In the genomic region with DNA sequence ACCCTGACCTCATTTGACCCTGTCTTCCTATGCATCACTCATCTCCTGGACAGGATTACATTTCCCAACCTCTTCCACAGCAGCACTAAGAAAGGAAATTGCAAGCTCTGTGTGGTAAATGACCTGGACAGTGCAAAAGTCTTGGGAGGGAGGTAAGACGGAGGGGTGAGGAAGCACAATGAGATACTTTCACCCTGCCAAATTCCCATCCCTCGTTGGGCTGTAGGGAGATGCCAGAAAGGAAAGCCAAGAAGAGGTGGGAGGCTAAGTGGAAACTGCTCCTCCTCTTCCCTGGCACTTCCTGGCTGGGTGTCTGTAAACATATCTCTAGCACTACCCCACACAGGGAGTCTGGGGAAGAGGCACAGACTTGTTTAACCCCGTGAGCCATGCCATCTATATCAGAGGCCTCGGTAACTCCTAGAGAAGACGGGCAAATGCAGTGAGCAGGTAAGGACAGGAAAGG, we compare ENCODE assay signal across 9 mouse cellular contexts.
DNase-seq lines count a peak whose midpoint lies in the region; ATAC-seq and TF ChIP-seq lines count a peak whose summit lies in the region.
"Had no signal": no experiment of that assay in that cellular context is flagged by ENCODE, and none has a peak within 500 bp of the region (broad histone marks: within the 10 kb centered on the region; RNA-seq: fewer than 3 reads in every experiment).

No protein-coding gene starts in this region.

- peaks cover 5% of the 10 kb centered on the region; the same call in 1 of the 2 replicates for H3K4me1 ChIP-seq in thymus, adult 2 months (replicated peaks; ENCODE audit: control insufficient read depth, insufficient read depth, low read length)
- H3K4me1 ChIP-seq in kidney, postnatal 0 days (replicated peaks; ENCODE audit: insufficient read depth, low read length): peaks cover 15% of the 10 kb centered on the region
- H3K4me1 ChIP-seq in forebrain, embryonic 13.5 days: peaks cover 14% of the 10 kb centered on the region

- ATAC-seq in frontal cortex, adult (ENCODE audit: low TSS enrichment): peak; percentile 70
- ATAC-seq in kidney, postnatal 0 days (replicated peaks; ENCODE audit: low FRiP score, low read depth): no peak
- peak; percentile 61 for ATAC-seq in megakaryocyte progenitor cell, adult 5-6 weeks (replicated peaks; ENCODE audit: poor library complexity)
- no peak for ATAC-seq in forebrain, embryonic 13.5 days
- ATAC-seq: CD4-positive, CD25-positive, alpha-beta regulatory T cell, adult 4 months had no signal

- H3K9ac ChIP-seq in kidney, postnatal 0 days (ENCODE audit: low read depth, low read length): no peak overlapping the region
- no peak overlapping the region for H3K9ac ChIP-seq in forebrain, embryonic 13.5 days

- no peaks in the 10 kb centered on the region for H3K9me3 ChIP-seq in kidney, postnatal 0 days (replicated peaks; ENCODE audit: low read length)
- peaks cover 6% of the 10 kb centered on the region; the same call in 1 of the 2 replicates for H3K9me3 ChIP-seq in forebrain, embryonic 13.5 days (replicated peaks)

- H3K4me3 ChIP-seq in thymus, adult 2 months (ENCODE audit: control insufficient read depth, insufficient read depth, low read length): no peak overlapping the region
- H3K4me3 ChIP-seq in kidney, postnatal 0 days (replicated peaks; ENCODE audit: low read depth, low read length): no peak overlapping the region
- H3K4me3 ChIP-seq in forebrain, embryonic 13.5 days: no peak overlapping the region

- WGBS in thymus, adult 2 months: 92% methylated on average over 5 of the region's 5 CpGs
- 50% methylated on average over 5 of the region's 5 CpGs for WGBS in kidney, postnatal 0 days
- WGBS in forebrain, embryonic 13.5 days: 93% methylated on average over 5 of the region's 5 CpGs

- DNase-seq in frontal cortex, postnatal 14 days (ENCODE audit: low spot score in 2 of 2): no peak
- DNase-seq in thymus, postnatal 25 days: peak; percentile 0
- no peak for DNase-seq in thymus, adult 2 months
- DNase-seq in kidney, postnatal 0 days (ENCODE audit: low spot score): no peak
- DNase-seq in cerebellum, postnatal 25 days: no peak

- no peak overlapping the region for H3K4me2 ChIP-seq in kidney, postnatal 0 days (ENCODE audit: low read length)
- H3K4me2 ChIP-seq in forebrain, embryonic 13.5 days: no peak overlapping the region

- TF ChIP-seq CTCF in thymus, adult 2 months (IDR thresholded peaks at IDR 0.05; ENCODE audit: borderline replicate concordance, control insufficient read depth, extremely low read depth, insufficient read depth, low read length, poor library complexity): no peak
- TF ChIP-seq CTCF in kidney, postnatal 0 days (IDR thresholded peaks at IDR 0.05; ENCODE audit: low read depth): no peak

- no peaks in the 10 kb centered on the region for H3K27me3 ChIP-seq in thymus, adult 2 months (ENCODE audit: control insufficient read depth, insufficient read depth, low read length)
- H3K27me3 ChIP-seq in kidney, postnatal 0 days (ENCODE audit: insufficient read depth, low read length): no peaks in the 10 kb centered on the region
- no peaks in the 10 kb centered on the region for H3K27me3 ChIP-seq in forebrain, embryonic 13.5 days

- no peak overlapping the region for H3K27ac ChIP-seq in thymus, adult 2 months (ENCODE audit: control insufficient read depth, insufficient read depth, low read length)
- peak overlapping the region; percentile 58; the same call in 1 of the 2 replicates for H3K27ac ChIP-seq in kidney, postnatal 0 days
- H3K27ac ChIP-seq in forebrain, embryonic 13.5 days: no peak overlapping the region

- H3K36me3 ChIP-seq in thymus, adult 2 months (ENCODE audit: control insufficient read depth, insufficient read depth, low read length): no peaks in the 10 kb centered on the region
- H3K36me3 ChIP-seq in kidney, postnatal 0 days (ENCODE audit: insufficient read depth, low read length): no peaks in the 10 kb centered on the region
- peaks cover 13% of the 10 kb centered on the region; the same call in 1 of the 2 replicates for H3K36me3 ChIP-seq in forebrain, embryonic 13.5 days (ENCODE audit: poor library complexity, severe bottlenecking)

- no peak for TF ChIP-seq POLR2A in thymus, adult 2 months (IDR thresholded peaks at IDR 0.05; ENCODE audit: control insufficient read depth, extremely low read depth, insufficient read depth, low read length, poor library complexity)

Comparison
In these comparisons a context has a peak if more than half of its experiments do, and no peak if none do; other contexts are left out.
1. ATAC-seq: peak in frontal cortex, adult (single experiment) and megakaryocyte progenitor cell, adult 5-6 weeks (single experiment); none in kidney, postnatal 0 days (single experiment) and forebrain, embryonic 13.5 days (single experiment).